Mouse (Mus musculus) embryonic fibroblast, embryonic 13.5 days (primary cell): Measurements from ENCODE around the gene Tst.

Experiments used
- CTCF ChIP-seq: IDR thresholded peaks from 2 replicates; pipeline ENCODE4 v1.5.1; 2011; ENCODE audit warnings: mild to moderate bottlenecking, control low read depth, low read length, moderate library complexity, borderline replicate concordance; ENCODE audit not compliant: insufficient read depth
- POLR2A ChIP-seq: IDR thresholded peaks from 2 replicates; pipeline ENCODE4 v1.6.1; 2011; ENCODE audit warnings: low read depth, mild to moderate bottlenecking, control low read depth, low read length, moderate library complexity

GRCm38 (mm10) chr15:78405098-78405497, 609 bp downstream of the Tst start:
- TF ChIP-seq CTCF (no peak), POLR2A (no peak)
